8 mouse cellular contexts compared by ENCODE assay signal in genomic region chr8:13624863-13625262, GRCm38 (mm10). TPM values are rescaled to one million over a fixed set of nuclear protein-coding genes. Genes with fewer than 3 reads are reported as not detected.
DNase-seq lines count a peak whose midpoint lies in the region; ATAC-seq and TF ChIP-seq lines count a peak whose summit lies in the region.

No protein-coding gene starts in this region.

- no peaks in the 10 kb centered on the region for H3K36me3 ChIP-seq in forebrain, embryonic 16.5 days (ENCODE audit: control insufficient read depth, insufficient read depth)
- peaks cover 6% of the 10 kb centered on the region; the same call in 1 of the 2 replicates for H3K36me3 ChIP-seq in intestine, embryonic 16.5 days (ENCODE audit: control insufficient read depth, insufficient read depth, low read length)
- peaks cover 10% of the 10 kb centered on the region; the same call in 1 of the 2 replicates for H3K36me3 ChIP-seq in midbrain, embryonic 13.5 days

- H3K9me3 ChIP-seq in forebrain, embryonic 16.5 days (ENCODE audit: control insufficient read depth, low read length) = no peaks in the 10 kb centered on the region
- H3K9me3 ChIP-seq in intestine, embryonic 16.5 days (ENCODE audit: control insufficient read depth, low read length) = no peaks in the 10 kb centered on the region
- no peaks in the 10 kb centered on the region for H3K9me3 ChIP-seq in midbrain, embryonic 13.5 days

- H3K4me1 ChIP-seq in cerebellum, adult 2 months (ENCODE audit: control insufficient read depth, insufficient read depth, low read length) = peaks cover 68% of the 10 kb centered on the region
- peaks cover 30% of the 10 kb centered on the region for H3K4me1 ChIP-seq in forebrain, embryonic 16.5 days (replicated peaks; ENCODE audit: control insufficient read depth, insufficient read depth, low read length)
- peaks cover 25% of the 10 kb centered on the region for H3K4me1 ChIP-seq in intestine, embryonic 16.5 days (ENCODE audit: control insufficient read depth, insufficient read depth, low read length)
- peaks cover 29% of the 10 kb centered on the region for H3K4me1 ChIP-seq in midbrain, embryonic 13.5 days (replicated peaks)

- no peak overlapping the region for H3K9ac ChIP-seq in forebrain, embryonic 16.5 days (replicated peaks; ENCODE audit: low read depth, low read length)
- H3K9ac ChIP-seq in intestine, embryonic 16.5 days (ENCODE audit: low read depth, low read length) = no peak overlapping the region
- H3K9ac ChIP-seq in midbrain, embryonic 13.5 days (replicated peaks) = no peak overlapping the region

- under 1% methylated on average over 11 of the region's 11 CpGs for WGBS in cerebellum, adult 2 months
- WGBS in forebrain, embryonic 16.5 days = 37% methylated on average over 11 of the region's 11 CpGs
- WGBS in intestine, embryonic 16.5 days = 31% methylated on average over 11 of the region's 11 CpGs
- 70% methylated on average over 11 of the region's 11 CpGs for WGBS in midbrain, embryonic 13.5 days

- H3K4me3 ChIP-seq in cerebellum, adult 2 months (replicated peaks; ENCODE audit: insufficient read depth, low read depth, low read length) = no peak overlapping the region
- H3K4me3 ChIP-seq in forebrain, embryonic 16.5 days (replicated peaks; ENCODE audit: low read length) = no peak overlapping the region
- no peak overlapping the region for H3K4me3 ChIP-seq in intestine, embryonic 16.5 days (ENCODE audit: low read length)
- no peak overlapping the region for H3K4me3 ChIP-seq in midbrain, embryonic 13.5 days (replicated peaks)

- H3K4me2 ChIP-seq in forebrain, embryonic 16.5 days (ENCODE audit: low read length) = no peak overlapping the region
- no peak overlapping the region for H3K4me2 ChIP-seq in intestine, embryonic 16.5 days (ENCODE audit: low read depth, low read length)
- no peak overlapping the region for H3K4me2 ChIP-seq in midbrain, embryonic 13.5 days (replicated peaks)

- H3K27ac ChIP-seq in cerebellum, adult 2 months (ENCODE audit: insufficient read depth, low read length) = peak overlapping the region; percentile 92
- peak overlapping the region; percentile 16; the same call in 1 of the 2 replicates for H3K27ac ChIP-seq in forebrain, embryonic 16.5 days (ENCODE audit: low read length)
- H3K27ac ChIP-seq in intestine, embryonic 16.5 days (ENCODE audit: low read length) = peak overlapping the region; percentile 76
- H3K27ac ChIP-seq in midbrain, embryonic 13.5 days = peak overlapping the region; percentile 72

- TF ChIP-seq POLR2A in cerebellum, adult 2 months (IDR thresholded peaks at IDR 0.05; ENCODE audit: borderline replicate concordance, insufficient read depth, low read length) = no peak

- TF ChIP-seq CTCF in cerebellum, adult 2 months (IDR thresholded peaks at IDR 0.05; ENCODE audit: borderline replicate concordance, insufficient read depth, low read depth, low read length) = no peak

- H3K27me3 ChIP-seq in cerebellum, adult 2 months (ENCODE audit: control insufficient read depth, insufficient read depth, low read length) = no peaks in the 10 kb centered on the region
- no peaks in the 10 kb centered on the region for H3K27me3 ChIP-seq in forebrain, embryonic 16.5 days (replicated peaks; ENCODE audit: control insufficient read depth, insufficient read depth, low read length)
- H3K27me3 ChIP-seq in intestine, embryonic 16.5 days (replicated peaks; ENCODE audit: control insufficient read depth, insufficient read depth, low read length) = no peaks in the 10 kb centered on the region
- H3K27me3 ChIP-seq in midbrain, embryonic 13.5 days = no peaks in the 10 kb centered on the region

- ATAC-seq in forebrain, embryonic 16.5 days = peak; percentile 73
- peak; percentile 51 for ATAC-seq in intestine, embryonic 16.5 days
- ATAC-seq in midbrain, embryonic 13.5 days = no peak

- peak; percentile 70 for DNase-seq in layer of hippocampus, adult 11-12 months (ENCODE audit: low spot score)
- DNase-seq in layer of hippocampus, postnatal 14 days (ENCODE audit: low spot score in 2 of 2) = no peak
- peak; percentile 96 to 99 for DNase-seq in cerebellum, adult 2 months
- no peak for DNase-seq in testis, postnatal 10 days (ENCODE audit: low spot score)
- no peak for DNase-seq in adrenal gland, postnatal 14 days

RNA-seq across cellular contexts. Expression of gene Rasa3, which starts 52.5 kb away (rescaled TPM):
- 10 to 100 TPM; 65.5 to 65.6 TPM for total RNA-seq in layer of hippocampus, postnatal 14 days (2021)
- 94.9 and 107 TPM in 2 replicates for polyA plus RNA-seq in cerebellum, adult 2 months (2012; rRNA removed)
- 26.8 and 27.1 TPM in 2 replicates for polyA plus RNA-seq in forebrain, embryonic 16.5 days (2015; fragmentation: Nextera tagmentation; extraction: Ambion mirVana)
- 20.7 and 21.3 TPM in 2 replicates for polyA plus RNA-seq in intestine, embryonic 16.5 days (2015; fragmentation: Nextera tagmentation; extraction: Ambion mirVana)
- 20.6 and 21.7 TPM in 2 replicates for polyA plus RNA-seq in midbrain, embryonic 13.5 days (2015; fragmentation: Nextera tagmentation; extraction: Ambion mirVana)
- total RNA-seq in adrenal gland, postnatal 14 days (2021) = 29.4 and 39.3 TPM in 2 replicates

Comparison
In these comparisons a context has a peak if more than half of its experiments do, and no peak if none do; other contexts are left out.
1. DNase-seq: peak in layer of hippocampus, adult 11-12 months (single experiment) and cerebellum, adult 2 months (2 of 2); none in layer of hippocampus, postnatal 14 days (0 of 2), testis, postnatal 10 days (single experiment) and adrenal gland, postnatal 14 days (single experiment).
2. H3K27ac ChIP-seq: peak in every context shown above with its lines; median percentile 92 in cerebellum, adult 2 months; 76 in intestine, embryonic 16.5 days; 72 in midbrain, embryonic 13.5 days; 16 in forebrain, embryonic 16.5 days.